Mouse (Mus musculus): ENCODE data around the gene Prune1. TPM values are rescaled to one million over a fixed set of nuclear protein-coding genes. Genes with fewer than 3 reads are reported as not detected.
A peak's percentile ranks its signal among the peaks of the same experiment; 100 is the strongest.

Prune1 gene
- polyA plus RNA-seq, 1 experiment from 2014 or later: 19.8 TPM

DNA sequence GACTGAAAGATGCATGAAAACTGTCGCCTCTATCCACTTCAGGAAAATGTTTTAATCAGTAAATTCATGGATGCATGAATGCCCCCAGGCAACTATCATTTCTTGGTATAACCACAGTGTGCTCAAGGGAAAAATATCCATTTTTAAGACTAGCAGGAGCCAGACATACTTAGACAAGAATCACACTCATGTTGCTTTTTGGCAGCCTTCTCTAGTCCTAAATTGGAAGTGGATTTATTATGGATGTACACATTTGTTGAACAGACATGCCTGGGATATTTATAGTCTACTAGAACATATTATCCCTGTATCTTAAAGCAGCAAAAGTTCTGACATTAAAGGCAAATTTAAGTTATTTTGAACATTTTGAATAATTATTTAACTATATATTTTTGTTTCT, 17.2 kb downstream of the Prune1 start:
- no peak overlapping the region for H3K4me2 ChIP-seq
- no peak overlapping the region for H3K4me3 ChIP-seq (ENCODE audit: low read depth, low read length)
- H3K27ac ChIP-seq (ENCODE audit: low read depth, low read length): no peak overlapping the region
- no peak for ATAC-seq (replicated peaks; ENCODE audit: low FRiP score)
- H3K36me3 ChIP-seq (ENCODE audit: control insufficient read depth, insufficient read depth, low read length): peaks cover 32% of the 10 kb centered on the region
- H3K27me3 ChIP-seq (replicated peaks; ENCODE audit: control insufficient read depth, insufficient read depth, low read length): no peaks in the 10 kb centered on the region
- no peak overlapping the region for H3K9ac ChIP-seq (ENCODE audit: low read depth, low read length)
- DNase-seq (ENCODE audit: low spot score): no peak
- H3K9me3 ChIP-seq (ENCODE audit: control insufficient read depth, low read length): no peaks in the 10 kb centered on the region
- H3K4me1 ChIP-seq (replicated peaks; ENCODE audit: control insufficient read depth, insufficient read depth, low read length): peaks cover 3% of the 10 kb centered on the region; the same call in 1 of the 2 replicates
- 79% methylated on average over 1 of the region's 1 CpGs for WGBS

DNA sequence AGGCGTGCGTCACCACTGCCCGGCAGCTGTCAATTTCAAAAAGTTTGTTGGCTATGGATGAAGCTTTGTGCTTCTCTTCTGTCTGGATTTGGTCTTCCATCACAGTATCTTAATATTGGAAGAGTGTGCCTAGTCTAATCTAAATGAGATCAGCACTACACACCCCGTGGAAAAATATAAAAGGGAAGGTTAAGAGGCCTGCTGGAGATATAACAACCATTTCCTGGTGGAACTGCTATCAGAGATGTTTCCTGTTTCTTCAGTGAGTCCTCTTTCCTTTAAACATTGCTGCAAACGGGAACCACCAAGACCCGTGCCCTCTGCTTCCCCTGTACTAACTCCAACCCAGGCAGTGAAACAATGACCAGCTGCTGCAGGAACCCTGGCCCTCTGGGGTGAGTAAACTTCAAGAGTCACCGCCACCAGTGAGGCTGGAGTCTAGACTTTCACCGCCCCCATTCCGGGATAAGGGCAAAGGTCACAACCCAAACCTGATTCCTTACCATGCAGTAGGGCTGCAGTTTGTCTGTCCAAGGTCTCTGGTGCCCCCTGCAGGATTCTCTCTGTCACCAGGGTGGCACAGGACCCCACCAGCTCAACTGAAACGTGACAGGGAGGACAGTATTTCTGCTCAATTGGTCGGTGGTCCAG, 18.7 kb downstream of the Prune1 start:
- Histone ChIP-seq H3K27ac (ENCODE audit: low read depth, low read length) (peak overlapping the region; percentile 32; the same call in 1 of the 2 replicates), H3K9ac (ENCODE audit: low read depth, low read length) (no peak overlapping the region), H3K4me2 (peak overlapping the region; percentile 27; the same call in 1 of the 2 replicates), H3K4me1 (replicated peaks; ENCODE audit: control insufficient read depth, insufficient read depth, low read length) (peaks cover 3% of the 10 kb centered on the region; the same call in 1 of the 2 replicates), H3K4me3 (ENCODE audit: low read depth, low read length) (no peak overlapping the region), H3K36me3 (ENCODE audit: control insufficient read depth, insufficient read depth, low read length) (peaks cover 29% of the 10 kb centered on the region), H3K9me3 (ENCODE audit: control insufficient read depth, low read length) (no peaks in the 10 kb centered on the region), H3K27me3 (replicated peaks; ENCODE audit: control insufficient read depth, insufficient read depth, low read length) (no peaks in the 10 kb centered on the region)
- 40% methylated on average over 11 of the region's 11 CpGs for WGBS
- peak; percentile 85 for ATAC-seq (replicated peaks; ENCODE audit: low FRiP score)
- peak; percentile 67 for DNase-seq (ENCODE audit: low spot score)

DNA sequence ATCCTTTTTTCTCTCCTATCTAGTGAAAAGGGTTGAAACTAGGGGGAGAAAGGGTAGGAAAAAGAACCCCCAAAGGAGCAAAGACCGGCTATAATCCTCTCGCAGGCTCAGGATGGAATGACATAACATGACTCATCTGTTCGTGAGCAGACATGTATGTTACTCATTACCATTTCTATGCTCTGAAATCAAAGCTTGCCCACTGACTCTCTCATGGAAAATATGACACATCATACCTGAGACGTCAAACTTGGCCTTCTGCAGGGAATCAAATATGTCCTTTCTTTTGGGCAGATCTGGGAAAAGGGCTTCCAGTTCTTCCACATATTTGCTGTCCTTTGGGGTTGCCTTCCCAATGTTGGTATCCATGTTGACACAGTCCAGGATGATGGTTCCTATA, 19.9 kb downstream of the Prune1 start:
- no peaks in the 10 kb centered on the region for H3K9me3 ChIP-seq (ENCODE audit: control insufficient read depth, low read length)
- H3K4me1 ChIP-seq (replicated peaks; ENCODE audit: control insufficient read depth, insufficient read depth, low read length): peaks cover 3% of the 10 kb centered on the region; the same call in 1 of the 2 replicates
- DNase-seq (ENCODE audit: low spot score): no peak
- no peak overlapping the region for H3K9ac ChIP-seq (ENCODE audit: low read depth, low read length)
- 86% methylated on average over 4 of the region's 4 CpGs for WGBS
- H3K36me3 ChIP-seq (ENCODE audit: control insufficient read depth, insufficient read depth, low read length): peaks cover 22% of the 10 kb centered on the region
- H3K27me3 ChIP-seq (replicated peaks; ENCODE audit: control insufficient read depth, insufficient read depth, low read length): no peaks in the 10 kb centered on the region
- H3K4me3 ChIP-seq (ENCODE audit: low read depth, low read length): no peak overlapping the region
- no peak for ATAC-seq (replicated peaks; ENCODE audit: low FRiP score)
- H3K4me2 ChIP-seq: no peak overlapping the region
- H3K27ac ChIP-seq (ENCODE audit: low read depth, low read length): no peak overlapping the region

DNA sequence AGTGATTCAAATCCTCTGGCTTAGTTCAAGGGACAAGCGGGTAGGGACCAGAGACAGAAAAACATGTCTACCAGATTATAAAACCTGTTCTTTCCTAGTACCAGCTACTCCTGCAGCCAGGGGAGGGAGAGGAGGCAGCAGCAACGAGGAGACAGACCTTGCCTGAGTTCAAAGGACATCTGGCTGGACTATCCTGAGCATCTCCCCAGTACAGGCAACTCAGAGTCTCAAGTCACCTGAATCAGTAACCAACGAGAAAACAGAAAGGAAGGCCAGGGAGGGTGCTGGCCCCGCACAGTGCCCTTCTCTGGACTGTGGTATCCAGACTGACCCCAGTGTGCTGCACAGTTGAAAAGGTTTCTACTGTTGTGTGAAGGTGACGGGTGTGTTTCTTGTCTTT, 24.9 kb downstream of the Prune1 start:
- Histone ChIP-seq H3K36me3 (ENCODE audit: control insufficient read depth, insufficient read depth, low read length) (peaks cover 14% of the 10 kb centered on the region; the same call in 1 of the 2 replicates), H3K9me3 (ENCODE audit: control insufficient read depth, low read length) (no peaks in the 10 kb centered on the region), H3K4me1 (replicated peaks; ENCODE audit: control insufficient read depth, insufficient read depth, low read length) (no peaks in the 10 kb centered on the region), H3K4me3 (ENCODE audit: low read depth, low read length) (no peak overlapping the region), H3K27ac (ENCODE audit: low read depth, low read length) (no peak overlapping the region), H3K9ac (ENCODE audit: low read depth, low read length) (no peak overlapping the region), H3K4me2 (no peak overlapping the region), H3K27me3 (replicated peaks; ENCODE audit: control insufficient read depth, insufficient read depth, low read length) (no peaks in the 10 kb centered on the region)
- 80% methylated on average over 5 of the region's 5 CpGs for WGBS
- no peak for DNase-seq (ENCODE audit: low spot score)
- no peak for ATAC-seq (replicated peaks; ENCODE audit: low FRiP score)

DNA sequence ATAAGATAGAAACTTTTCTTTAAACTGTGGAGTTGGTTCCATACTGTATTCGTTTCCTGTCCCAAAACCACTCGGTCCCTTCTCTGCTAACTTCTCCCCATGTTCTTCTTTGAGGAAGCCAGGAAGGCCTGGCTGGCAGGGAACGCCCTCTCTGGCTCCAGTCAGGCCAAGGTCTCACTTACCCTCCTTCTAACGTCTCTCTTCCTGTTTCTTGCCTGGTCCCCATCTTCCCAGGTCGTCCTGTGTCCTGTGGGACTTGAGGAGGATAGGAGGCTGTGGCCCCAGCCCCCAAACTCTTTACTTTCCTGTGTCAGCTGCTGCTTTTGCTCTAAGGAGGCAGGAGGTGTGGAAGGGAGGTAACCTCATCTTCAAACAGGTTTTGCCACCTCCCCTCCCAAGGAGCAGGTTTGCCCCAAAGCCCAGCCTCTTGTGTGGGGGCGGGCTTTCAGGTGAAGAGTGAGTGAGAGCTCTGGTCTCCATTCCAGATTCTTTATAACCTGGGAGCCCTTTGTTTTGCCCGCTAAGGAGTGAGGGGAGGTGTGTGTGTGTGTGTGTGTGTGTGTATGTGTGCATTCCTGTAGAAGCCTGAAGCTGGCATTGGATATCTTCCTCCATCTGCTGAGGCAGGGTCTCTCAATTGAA, 31.0 kb downstream of the Prune1 start, which contains the start of gene Bnipl:
Gene Bnipl (minus strand): TSS at position 411 of the 642 bp plus-strand sequence.
- Histone ChIP-seq H3K4me2 (no peak within 1 kb of the TSS), H3K27me3 (replicated peaks; ENCODE audit: control insufficient read depth, insufficient read depth, low read length) (no peaks in the 10 kb centered on the region), H3K9ac (ENCODE audit: low read depth, low read length) (no peak within 1 kb of the TSS), H3K36me3 (ENCODE audit: control insufficient read depth, insufficient read depth, low read length) (peaks cover 9% of the 10 kb centered on the region; the same call in 1 of the 2 replicates), H3K4me3 (ENCODE audit: low read depth, low read length) (no peak within 1 kb of the TSS), H3K4me1 (replicated peaks; ENCODE audit: control insufficient read depth, insufficient read depth, low read length) (no peaks in the 10 kb centered on the region), H3K27ac (ENCODE audit: low read depth, low read length) (no peak within 1 kb of the TSS), H3K9me3 (ENCODE audit: control insufficient read depth, low read length) (no peaks in the 10 kb centered on the region)
- DNase-seq (ENCODE audit: low spot score) (no peak), ATAC-seq (replicated peaks; ENCODE audit: low FRiP score) (no peak)
- WGBS: 56% methylated on average over 7 of the region's 7 CpGs

DNA sequence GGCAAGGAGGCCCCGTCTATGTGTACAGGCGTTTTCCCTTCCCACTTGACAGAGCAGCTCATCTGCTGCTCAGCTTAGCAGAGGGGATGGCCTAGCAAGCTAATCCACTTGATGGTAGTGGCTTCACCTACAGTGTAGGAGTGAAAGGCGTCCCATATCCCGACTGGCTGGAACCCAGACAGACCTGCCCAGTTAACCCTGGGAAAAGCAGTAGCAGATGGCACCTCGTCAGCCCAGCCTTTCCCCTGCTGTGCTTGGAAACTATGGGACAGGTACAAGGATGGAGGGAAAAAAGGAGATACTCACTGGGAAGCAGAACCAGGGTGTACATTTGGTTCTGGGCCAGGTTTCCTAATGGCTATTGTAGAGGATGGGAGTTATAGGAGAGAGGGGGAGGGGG, 31.5 kb downstream of the Prune1 start:
- Histone ChIP-seq H3K4me3 (ENCODE audit: low read depth, low read length) (no peak overlapping the region), H3K27me3 (replicated peaks; ENCODE audit: control insufficient read depth, insufficient read depth, low read length) (no peaks in the 10 kb centered on the region), H3K36me3 (ENCODE audit: control insufficient read depth, insufficient read depth, low read length) (peaks cover 9% of the 10 kb centered on the region; the same call in 1 of the 2 replicates), H3K9me3 (ENCODE audit: control insufficient read depth, low read length) (no peaks in the 10 kb centered on the region), H3K4me1 (replicated peaks; ENCODE audit: control insufficient read depth, insufficient read depth, low read length) (no peaks in the 10 kb centered on the region), H3K27ac (ENCODE audit: low read depth, low read length) (no peak overlapping the region), H3K9ac (ENCODE audit: low read depth, low read length) (no peak overlapping the region), H3K4me2 (no peak overlapping the region)
- DNase-seq (ENCODE audit: low spot score) (no peak), ATAC-seq (replicated peaks; ENCODE audit: low FRiP score) (no peak)
- 84% methylated on average over 5 of the region's 5 CpGs for WGBS

DNA sequence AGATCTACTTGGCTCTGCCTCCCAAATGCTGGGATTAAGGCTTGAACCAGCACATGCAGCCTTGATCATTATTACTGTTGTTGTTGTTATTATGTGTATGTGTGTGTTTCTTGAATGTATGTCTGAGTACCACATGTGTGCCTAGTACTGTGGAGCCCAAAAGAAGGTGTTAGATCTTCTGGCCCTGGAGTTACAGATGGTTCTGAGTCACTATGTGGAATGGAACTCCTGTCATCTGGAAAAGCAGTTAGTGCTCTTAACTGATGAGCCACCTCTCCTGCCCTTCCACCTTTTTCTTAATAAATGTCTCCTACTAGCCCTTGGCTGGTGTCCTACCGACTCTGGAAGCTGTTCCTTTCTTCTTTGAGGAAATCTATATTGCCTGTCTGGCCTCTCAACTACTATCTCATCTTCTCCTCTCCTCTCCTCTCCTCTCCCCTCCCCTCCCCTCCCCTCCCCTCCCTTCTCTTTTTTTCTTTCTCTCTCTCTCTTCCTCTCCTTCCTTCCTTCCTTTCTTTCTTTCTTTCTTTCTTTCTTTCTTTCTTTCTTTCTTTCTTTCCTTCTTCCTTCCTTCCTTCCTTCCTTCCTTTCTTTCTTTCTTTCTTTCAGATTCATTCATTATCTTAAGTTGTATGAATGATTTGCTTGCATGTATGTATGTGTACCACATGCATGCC, 34.1 kb downstream of the Prune1 start:
- no peak for ATAC-seq (replicated peaks; ENCODE audit: low FRiP score)
- Histone ChIP-seq H3K9ac (ENCODE audit: low read depth, low read length) (no peak overlapping the region), H3K27ac (ENCODE audit: low read depth, low read length) (no peak overlapping the region), H3K36me3 (ENCODE audit: control insufficient read depth, insufficient read depth, low read length) (peaks cover 1% of the 10 kb centered on the region; the same call in 1 of the 2 replicates), H3K4me2 (no peak overlapping the region), H3K4me3 (ENCODE audit: low read depth, low read length) (no peak overlapping the region), H3K4me1 (replicated peaks; ENCODE audit: control insufficient read depth, insufficient read depth, low read length) (no peaks in the 10 kb centered on the region), H3K27me3 (replicated peaks; ENCODE audit: control insufficient read depth, insufficient read depth, low read length) (no peaks in the 10 kb centered on the region), H3K9me3 (ENCODE audit: control insufficient read depth, low read length) (no peaks in the 10 kb centered on the region)
- 41% methylated on average over 1 of the region's 1 CpGs for WGBS
- no peak for DNase-seq (ENCODE audit: low spot score)

DNA sequence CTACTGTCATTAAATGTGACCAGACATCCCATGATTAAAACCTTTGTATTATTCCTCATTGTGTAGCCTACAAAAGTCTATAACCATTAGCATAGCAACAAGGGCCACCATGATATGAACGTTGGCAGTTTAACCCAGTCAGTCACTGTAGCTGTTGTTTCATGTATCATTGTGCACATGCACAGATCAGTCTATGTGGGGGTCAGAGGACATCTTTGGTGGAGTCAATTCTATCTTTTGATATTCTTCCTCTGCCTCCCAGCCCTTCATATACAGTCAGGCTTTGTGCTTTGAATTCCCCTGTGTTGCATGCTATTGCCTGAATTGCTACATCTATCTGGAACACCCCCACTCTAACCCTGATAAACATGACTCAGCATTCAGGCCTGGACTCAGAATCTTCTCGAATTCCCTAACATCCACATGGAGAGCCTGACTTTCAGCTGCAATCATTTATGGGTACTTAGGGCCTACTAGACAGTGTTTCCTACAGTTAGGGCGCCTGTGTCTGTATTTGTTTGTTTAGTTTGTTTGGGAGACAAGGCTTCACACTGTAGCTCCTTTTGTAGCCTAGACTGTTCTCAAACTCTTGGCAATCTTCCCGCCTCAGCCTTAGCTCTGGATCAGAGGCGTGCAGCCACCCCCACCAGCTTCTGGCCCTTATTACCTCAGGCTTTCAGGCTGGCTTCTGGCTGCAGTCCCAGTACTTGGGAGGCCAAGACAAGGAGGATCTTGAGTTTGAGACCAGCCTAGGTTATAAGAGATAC, 35.2 kb downstream of the Prune1 start:
- Histone ChIP-seq H3K36me3 (ENCODE audit: control insufficient read depth, insufficient read depth, low read length) (no peaks in the 10 kb centered on the region; the same call in 1 of the 2 replicates), H3K9ac (ENCODE audit: low read depth, low read length) (no peak overlapping the region), H3K4me2 (no peak overlapping the region), H3K9me3 (ENCODE audit: control insufficient read depth, low read length) (no peaks in the 10 kb centered on the region), H3K27ac (ENCODE audit: low read depth, low read length) (no peak overlapping the region), H3K4me3 (ENCODE audit: low read depth, low read length) (no peak overlapping the region), H3K27me3 (replicated peaks; ENCODE audit: control insufficient read depth, insufficient read depth, low read length) (no peaks in the 10 kb centered on the region), H3K4me1 (replicated peaks; ENCODE audit: control insufficient read depth, insufficient read depth, low read length) (no peaks in the 10 kb centered on the region)
- DNase-seq (ENCODE audit: low spot score) (no peak), ATAC-seq (replicated peaks; ENCODE audit: low FRiP score) (no peak)
- WGBS: 80% methylated on average over 5 of the region's 5 CpGs

All from liver, embryonic 11.5 days (tissue).